Mouse (Mus musculus) CH12.LX (cell line): ENCODE data around the gene Hsd17b1. TPM values are rescaled to one million over a fixed set of nuclear protein-coding genes. Genes with fewer than 3 reads are reported as not detected.

Source experiments
- DNase-seq: peaks from one replicate; pipeline ENCODE4 v3.0.0-alpha.2; 2013; ENCODE audit errors: extremely low read depth
- H3K27ac ChIP-seq: 2 replicates; pipeline ENCODE4 v1.5.1; 2012; ENCODE audit warnings: low read depth, mild to moderate bottlenecking, control low read depth, moderate library complexity; ENCODE audit not compliant: insufficient read depth
- H3K27me3 ChIP-seq: replicated peaks from 2 replicates; pipeline ENCODE3; 2012; ENCODE audit warnings: inconsistent platforms
- H3K36me3 ChIP-seq, 2 experiments: replicated peaks in 1 of 2; 2 replicates each; pipeline versions ENCODE3 to v1.6.1; 2012; ENCODE audit warnings: inconsistent platforms in 1 of 2, low read length in 1 of 2, mild to moderate bottlenecking in 1 of 2, mixed read lengths in 1 of 2, moderate library complexity in 1 of 2; ENCODE audit not compliant: control insufficient read depth in 1 of 2, insufficient read depth in 1 of 2
- H3K4me1 ChIP-seq, 2 experiments: 2 replicates each; pipeline ENCODE4 v1.6.1; 2012; ENCODE audit warnings: inconsistent platforms in 1 of 2, moderate library complexity in 1 of 2; ENCODE audit not compliant: insufficient read depth in 2 of 2, control insufficient read depth in 1 of 2
- H3K4me2 ChIP-seq: 2 replicates; pipeline ENCODE4 v1.6.1; 2012; ENCODE audit warnings: low read depth, mild to moderate bottlenecking, control low read depth; ENCODE audit not compliant: poor library complexity, insufficient read depth, severe bottlenecking
- H3K4me3 ChIP-seq, 3 experiments: fragments of 150-350 bp in 1 of 3; sonication (generic) in 1 of 3; replicated peaks in 1 of 3; 2 replicates each; pipeline versions ENCODE3 to v1.5.1; 2011 to 2012; ENCODE audit warnings: low read depth in 2 of 3, low read length in 2 of 3, mild to moderate bottlenecking in 2 of 3, moderate library complexity in 2 of 3, control low read depth in 1 of 3, improper control_type of control experiment in 1 of 3, inconsistent platforms in 1 of 3, mixed read lengths in 1 of 3; ENCODE audit not compliant: poor library complexity in 1 of 3
- H3K79me2 ChIP-seq: replicated peaks from 2 replicates; pipeline ENCODE4 v1.6.1; 2012; ENCODE audit warnings: mild to moderate bottlenecking, moderate library complexity; ENCODE audit not compliant: control insufficient read depth, poor library complexity, insufficient read depth, severe bottlenecking; ENCODE audit errors: extremely low read depth
- H3K9ac ChIP-seq: 2 replicates; pipeline ENCODE4 v1.6.1; 2012; ENCODE audit warnings: low read depth, mild to moderate bottlenecking, control low read depth, moderate library complexity; ENCODE audit not compliant: insufficient read depth
- H3K9me3 ChIP-seq: replicated peaks from 2 replicates; pipeline ENCODE3; 2012; ENCODE audit warnings: low read length, inconsistent platforms, mixed read lengths
- BHLHE40 ChIP-seq: IDR thresholded peaks from 2 replicates; pipeline ENCODE4 v1.6.1; 2011; ENCODE audit warnings: mild to moderate bottlenecking, low read depth, low read length, improper control_type of control experiment
- CHD1 ChIP-seq: IDR thresholded peaks from 2 replicates; pipeline ENCODE4 v1.6.1; 2012; ENCODE audit warnings: low read depth, low read length, improper control_type of control experiment, inconsistent platforms
- CHD2 ChIP-seq: IDR thresholded peaks from 2 replicates; pipeline ENCODE4 v1.6.1; 2011; ENCODE audit warnings: low read length, improper control_type of control experiment
- CTCF ChIP-seq, 2 experiments: IDR thresholded peaks in 1 of 2; conservative IDR thresholded peaks in 1 of 2; 2 replicates each; pipeline ENCODE4 v1.5.1; 2011 to 2012; ENCODE audit warnings: low read depth in 2 of 2, low read length in 2 of 2, improper control_type of control experiment in 1 of 2, inconsistent platforms in 1 of 2, mild to moderate bottlenecking in 1 of 2, moderate library complexity in 1 of 2
- E2F4 ChIP-seq: IDR thresholded peaks from 2 replicates; pipeline ENCODE4 v1.6.1; 2011; ENCODE audit warnings: low read depth, low read length, improper control_type of control experiment; ENCODE audit not compliant: insufficient replicate concordance
- ELF1 ChIP-seq: IDR thresholded peaks from 2 replicates; pipeline ENCODE4 v1.6.1; 2014; ENCODE audit warnings: low read depth, mild to moderate bottlenecking, inconsistent platforms, low read length, improper control_type of control experiment
- EP300 ChIP-seq: IDR thresholded peaks from 2 replicates; pipeline ENCODE4 v1.6.1; 2011; ENCODE audit warnings: low read length, improper control_type of control experiment
- ETS1 ChIP-seq: conservative IDR thresholded peaks from 2 replicates; pipeline ENCODE4 v1.6.1; 2012; ENCODE audit warnings: low read depth, mild to moderate bottlenecking, inconsistent platforms, low read length, improper control_type of control experiment, moderate library complexity
- GABPA ChIP-seq: IDR thresholded peaks from 2 replicates; pipeline ENCODE4 v1.6.1; 2012; ENCODE audit warnings: low read depth, low read length, improper control_type of control experiment, inconsistent platforms; ENCODE audit not compliant: insufficient replicate concordance
- HCFC1 ChIP-seq: IDR thresholded peaks from 2 replicates; pipeline ENCODE4 v1.6.1; 2012; ENCODE audit warnings: low read depth, mild to moderate bottlenecking, inconsistent platforms, low read length, improper control_type of control experiment
- IRF4 ChIP-seq: IDR thresholded peaks from 2 replicates; pipeline ENCODE4 v1.6.1; 2014; ENCODE audit warnings: low read depth, mild to moderate bottlenecking, inconsistent platforms, low read length, improper control_type of control experiment
- JUN ChIP-seq: IDR thresholded peaks from 2 replicates; pipeline ENCODE4 v1.6.1; 2011; ENCODE audit warnings: low read depth, mild to moderate bottlenecking, low read length, improper control_type of control experiment, moderate library complexity; ENCODE audit not compliant: insufficient read depth
- JUND ChIP-seq: conservative IDR thresholded peaks from 2 replicates; pipeline ENCODE4 v1.6.1; 2011; ENCODE audit warnings: low read depth, low read length, improper control_type of control experiment
- KAT2A ChIP-seq: IDR thresholded peaks from 2 replicates; pipeline ENCODE4 v1.6.1; 2012; ENCODE audit warnings: low read length, improper control_type of control experiment, inconsistent platforms; ENCODE audit not compliant: insufficient replicate concordance
- MAFK ChIP-seq: IDR thresholded peaks from 2 replicates; pipeline ENCODE4 v1.6.1; 2011; ENCODE audit warnings: low read length, improper control_type of control experiment; ENCODE audit not compliant: insufficient replicate concordance
- MAX ChIP-seq: IDR thresholded peaks from 2 replicates; pipeline ENCODE4 v1.6.1; 2011; ENCODE audit warnings: low read length, improper control_type of control experiment
- MAZ ChIP-seq: IDR thresholded peaks from 2 replicates; pipeline ENCODE4 v1.6.1; 2012; ENCODE audit warnings: low read depth, mild to moderate bottlenecking, inconsistent platforms, low read length, improper control_type of control experiment, moderate library complexity
- MEF2A ChIP-seq: IDR thresholded peaks from 2 replicates; pipeline ENCODE4 v1.6.1; 2014; ENCODE audit warnings: low read depth, mild to moderate bottlenecking, inconsistent platforms, low read length, improper control_type of control experiment, borderline replicate concordance
- MXI1 ChIP-seq: IDR thresholded peaks from 2 replicates; pipeline ENCODE4 v1.6.1; 2011; ENCODE audit warnings: mild to moderate bottlenecking, low read depth, low read length, improper control_type of control experiment
- MYC ChIP-seq: IDR thresholded peaks from 2 replicates; pipeline ENCODE4 v1.6.1; 2011; ENCODE audit warnings: low read depth, mild to moderate bottlenecking, improper control_type of control experiment, low read length
- NELFE ChIP-seq: IDR thresholded peaks from 2 replicates; pipeline ENCODE4 v1.6.1; 2011; ENCODE audit warnings: low read depth, low read length, improper control_type of control experiment
- NRF1 ChIP-seq: IDR thresholded peaks from 2 replicates; pipeline ENCODE4 v1.6.1; 2014; ENCODE audit warnings: low read depth, mild to moderate bottlenecking, inconsistent platforms, low read length, improper control_type of control experiment, moderate library complexity
- PAX5 ChIP-seq: IDR thresholded peaks from 2 replicates; pipeline ENCODE4 v1.6.1; 2012; ENCODE audit warnings: low read length, inconsistent platforms, mixed read lengths
- POLR2A ChIP-seq: IDR thresholded peaks from 2 replicates; pipeline ENCODE4 v1.6.1; 2011; ENCODE audit warnings: low read depth, mild to moderate bottlenecking, improper control_type of control experiment, low read length
- POLR2AphosphoS2 ChIP-seq: IDR thresholded peaks from 2 replicates; pipeline ENCODE4 v1.6.1; 2011; ENCODE audit warnings: low read depth, low read length, improper control_type of control experiment
- RAD21 ChIP-seq: IDR thresholded peaks from 2 replicates; pipeline ENCODE4 v1.6.1; 2011; ENCODE audit warnings: low read depth, mild to moderate bottlenecking, low read length, improper control_type of control experiment, moderate library complexity
- RCOR1 ChIP-seq: conservative IDR thresholded peaks from 2 replicates; pipeline ENCODE4 v1.6.1; 2012; ENCODE audit warnings: low read depth, mild to moderate bottlenecking, inconsistent platforms, low read length, improper control_type of control experiment
- SIN3A ChIP-seq: IDR thresholded peaks from 2 replicates; pipeline ENCODE4 v1.6.1; 2012; ENCODE audit warnings: low read length, improper control_type of control experiment, inconsistent platforms
- SMC3 ChIP-seq: IDR thresholded peaks from 2 replicates; pipeline ENCODE4 v1.6.1; 2011; ENCODE audit warnings: low read depth, low read length, improper control_type of control experiment
- TBP ChIP-seq: conservative IDR thresholded peaks from 2 replicates; pipeline ENCODE4 v1.6.1; 2011; ENCODE audit warnings: low read depth, low read length, improper control_type of control experiment
- TCF12 ChIP-seq: IDR thresholded peaks from 2 replicates; pipeline ENCODE4 v1.6.1; 2014; ENCODE audit warnings: low read depth, mild to moderate bottlenecking, inconsistent platforms, low read length, improper control_type of control experiment
- UBTF ChIP-seq: IDR thresholded peaks from 2 replicates; pipeline ENCODE4 v1.6.1; 2012; ENCODE audit warnings: low read depth, mild to moderate bottlenecking, inconsistent platforms, low read length, improper control_type of control experiment, moderate library complexity
- USF1 ChIP-seq: IDR thresholded peaks from 2 replicates; pipeline ENCODE4 v1.6.1; 2014; ENCODE audit warnings: low read depth, mild to moderate bottlenecking, inconsistent platforms, low read length, improper control_type of control experiment
- USF2 ChIP-seq: conservative IDR thresholded peaks from 2 replicates; pipeline ENCODE4 v1.6.1; 2011; ENCODE audit warnings: low read depth, low read length, improper control_type of control experiment
- ZC3H11A ChIP-seq: IDR thresholded peaks from 2 replicates; pipeline ENCODE4 v1.6.1; 2012; ENCODE audit warnings: low read depth, mild to moderate bottlenecking, inconsistent platforms, low read length, improper control_type of control experiment
- ZKSCAN1 ChIP-seq: IDR thresholded peaks from 2 replicates; pipeline ENCODE4 v1.6.1; 2012; ENCODE audit warnings: low read depth, inconsistent platforms, low read length, improper control_type of control experiment, borderline replicate concordance
- ZMIZ1 ChIP-seq: IDR thresholded peaks from 2 replicates; pipeline ENCODE4 v1.6.1; 2012; ENCODE audit warnings: low read depth, mild to moderate bottlenecking, inconsistent platforms, low read length, improper control_type of control experiment
- ZNF384 ChIP-seq: IDR thresholded peaks from 2 replicates; pipeline ENCODE4 v1.6.1; 2012; ENCODE audit warnings: low read depth, low read length, improper control_type of control experiment, inconsistent platforms
- dilution Hi-C: fragments of 300-500 bp; cut with MboI; formaldehyde crosslinking; loops from 2 replicates; pipeline ENCODE4 v1.14.3; 2020; ENCODE audit warnings: low sequenced_read_pairs; ENCODE audit not compliant: extremely low pct_unique_long_range_greater_than_20kb, extremely low pct_ligation_motif_present
- in situ Hi-C: fragments of 300-500 bp; cut with MboI; formaldehyde crosslinking; loops from 3 replicates; pipeline ENCODE4 v1.14.3; 2019; ENCODE audit warnings: low sequenced_read_pairs, low pct_ligation_motif_present, low pct_unique_long_range_greater_than_20kb, mixed read lengths
- polyA plus RNA-seq: library from polyadenylated mRNA; unstranded; fragments of >175 nt; gene quantifications from 2 replicates; pipeline ENCODE4 v1.2.1, GENCODE M21; 2012; ENCODE audit warnings: low read depth; ENCODE audit not compliant: insufficient read length
- total RNA-seq, 2 experiments: library from RNA; depleted of rRNA; stranded (reverse); fragments of 300-350 nt in 1 of 2; fragments of >200 nt in 1 of 2; gene quantifications; 2 replicates each; pipeline ENCODE4 v1.2.3; 2012 to 2014

Gene Hsd17b1
- total and polyA plus RNA-seq, 3 experiments, result 0.17 to 0.81 TPM; not detected in 1

DNA sequence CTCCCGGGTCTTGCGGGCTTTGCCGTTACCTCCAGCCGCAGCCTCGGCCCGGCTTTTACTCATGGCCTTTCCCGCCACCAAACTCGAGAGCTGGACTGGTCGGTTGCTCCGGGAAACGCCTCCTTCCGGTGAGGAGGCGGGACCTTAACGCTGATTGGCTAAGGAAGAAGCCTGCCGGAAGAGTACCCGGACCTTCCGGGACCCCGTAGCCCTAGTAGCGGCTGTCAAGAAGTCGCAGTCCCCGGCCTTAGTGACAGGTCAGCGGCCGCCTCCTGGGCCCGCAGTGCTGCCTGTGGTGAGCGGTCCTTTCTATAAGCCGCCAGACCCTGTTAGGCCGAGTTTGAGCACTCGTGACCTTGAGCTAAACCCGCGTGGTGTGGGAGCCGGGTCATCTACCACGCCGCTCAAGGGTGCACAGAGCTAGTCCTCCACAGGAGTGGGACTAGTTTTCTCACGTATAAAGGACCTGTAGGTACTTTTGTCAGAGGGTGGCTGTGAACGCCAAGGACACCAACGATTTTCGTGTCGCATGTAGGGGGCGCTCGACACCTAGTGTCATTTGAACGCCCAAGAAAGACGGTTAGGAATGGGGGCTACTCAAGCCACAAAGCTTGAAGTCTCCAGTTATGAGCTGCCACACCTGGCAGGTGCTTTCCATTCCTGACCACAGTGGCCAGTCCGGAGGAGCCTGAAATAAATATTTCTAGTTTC, 17.3 kb downstream of the Hsd17b1 start, which contains the start of gene Psmc3ip:
Gene Psmc3ip, minus strand, starts transcription at position 123 of the 711 bp plus-strand sequence.
- H3K4me3 ChIP-seq, result peak within 1 kb of the TSS; percentile 68 to 88 (median 80)
- H3K9ac ChIP-seq, result peak within 1 kb of the TSS; percentile 93
- H3K27me3 ChIP-seq, result no peaks in the 10 kb centered on the region
- H3K4me2 ChIP-seq, result peak within 1 kb of the TSS; percentile 92
- in situ Hi-C loops, result no loop called here
- TF ChIP-seq ZNF384 (peak; percentile 43; the same call in 1 of the 2 replicates), NRF1 (peak; percentile 41; the same call in 1 of the 2 replicates), POLR2AphosphoS2 (peak; percentile 99), HCFC1 (peak; percentile 87), JUND (peak; percentile 74; the same call in 1 of the 2 replicates), TBP (peak; percentile 82), BHLHE40 (peak; percentile 83), CHD1 (no peak; the same call in 1 of the 2 replicates), SMC3 (peak; percentile 86), IRF4 (peak; percentile 96), ELF1 (peak; percentile 97), ZMIZ1 (peak; percentile 89), KAT2A (peak; percentile 92; the same call in 1 of the 2 replicates), SIN3A (peak; percentile 98), CTCF (conservative IDR thresholded peaks at IDR 0.05 in 1 of 2, IDR thresholded peaks at IDR 0.05 in 1 of 2; ENCODE audit: low read depth in 2 of 2, low read length in 2 of 2) (peak; percentile 80 to 96), MEF2A (peak; percentile 98), TCF12 (peak; percentile 100), MAZ (peak; percentile 87), ZC3H11A (no peak; the same call in 1 of the 2 replicates), CHD2 (peak; percentile 90), JUN (peak; percentile 49), PAX5 (no peak), MXI1 (peak; percentile 97), RCOR1 (peak; percentile 90), USF2 (no peak), NELFE (peak; percentile 85), UBTF (0 out of 2 replicates have a peak, but pooled peaks have one; percentile 40), POLR2A (peak; percentile 90), GABPA (no peak; the same call in 1 of the 2 replicates), E2F4 (peak; percentile 98), ZKSCAN1 (peak; percentile 19; the same call in 1 of the 2 replicates), MAX (peak; percentile 93), USF1 (0 out of 2 replicates have a peak, but pooled peaks have one; percentile 1), MYC (0 out of 2 replicates have a peak, but pooled peaks have one; percentile 74), ETS1 (peak; percentile 81), MAFK (peak; percentile 84), EP300 (peak; percentile 99), RAD21 (peak; percentile 84)
- TF ChIP-seq, all 38 proteins: peak for 33
- peak; percentile 99 for DNase-seq
- peaks cover 13 to 52% of the 10 kb centered on the region in 2 experiments for H3K4me1 ChIP-seq
- no peaks in the 10 kb centered on the region for H3K9me3 ChIP-seq
- H3K36me3 ChIP-seq, result peaks cover 67 to 75% of the 10 kb centered on the region in 2 experiments
- H3K79me2 ChIP-seq, result peaks cover 23% of the 10 kb centered on the region
- dilution Hi-C loops, result no loop called here
- H3K27ac ChIP-seq, result peak within 1 kb of the TSS; percentile 97
